Mouse (Mus musculus) spleen, postnatal 10 days (tissue): ENCODE measurements around the gene Abi3bp.

ENCODE experiments used
- DNase-seq, 2 experiments: peaks; one replicate each; pipeline ENCODE4 v3.0.0; 2021 to 2022; ENCODE audit warnings: low spot score in 2 of 2

The Abi3bp gene

DNA sequence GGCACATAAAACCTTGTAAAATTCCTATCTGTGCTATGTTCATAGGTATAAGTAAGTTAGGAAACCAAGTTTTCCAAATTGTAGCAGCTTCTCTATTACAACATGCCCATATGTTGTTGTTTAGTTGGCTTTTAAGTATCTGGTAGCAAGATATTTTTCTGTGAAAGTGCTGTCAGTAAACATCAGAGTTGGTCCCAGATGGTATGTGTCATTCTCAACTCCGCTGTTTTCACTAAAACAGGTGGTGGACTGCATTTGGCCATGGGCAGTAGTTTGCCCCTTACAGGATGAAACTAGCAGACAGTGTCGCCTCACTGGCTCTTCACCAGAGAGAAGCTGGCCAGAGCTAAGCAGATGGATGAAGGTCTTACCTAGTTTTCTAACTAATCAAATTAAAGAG, 26.3 kb downstream of the Abi3bp start:
- DNase-seq, result no peak

DNA sequence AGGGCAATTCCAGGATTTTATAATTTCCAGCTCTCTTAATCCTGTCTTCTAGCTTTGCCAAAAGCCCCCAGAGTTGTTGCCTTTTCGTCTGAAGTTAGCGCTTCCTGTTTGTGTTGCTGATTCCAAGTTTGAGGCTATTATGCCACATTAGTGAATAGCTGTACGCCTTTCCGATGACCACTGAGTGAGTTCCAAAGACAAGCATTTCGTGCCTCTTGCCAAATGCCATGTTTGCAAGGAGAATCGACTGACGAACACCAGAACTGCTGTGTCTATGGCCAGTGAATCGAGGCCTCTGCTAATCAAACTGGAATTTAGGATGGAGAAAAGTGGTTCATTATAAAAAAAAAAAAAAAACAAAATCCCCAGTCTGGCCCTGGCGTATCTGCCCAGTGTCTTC, 40.3 kb downstream of the Abi3bp start:
- no peak for DNase-seq

DNA sequence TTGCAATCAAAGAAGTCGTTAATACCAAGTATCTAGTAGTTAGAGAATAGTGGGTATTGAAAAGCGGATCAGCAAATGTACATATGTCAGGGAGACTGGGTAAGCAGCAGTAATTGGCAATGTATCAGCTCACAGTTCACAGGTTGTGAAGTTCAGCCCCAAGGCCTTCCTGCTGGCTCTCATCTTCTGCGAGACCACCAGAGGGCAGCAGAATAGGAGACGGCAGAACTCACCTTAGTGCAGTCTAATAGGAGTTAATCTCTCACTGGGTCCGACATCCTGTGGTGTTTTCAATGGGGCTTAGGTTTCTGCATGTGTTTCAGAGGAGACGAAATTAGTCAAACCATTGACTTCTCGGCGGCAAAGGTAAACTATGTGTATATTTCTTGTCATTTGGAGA, 46.7 kb downstream of the Abi3bp start:
- peak in 1 of 2 experiments; percentile 24 for DNase-seq

DNA sequence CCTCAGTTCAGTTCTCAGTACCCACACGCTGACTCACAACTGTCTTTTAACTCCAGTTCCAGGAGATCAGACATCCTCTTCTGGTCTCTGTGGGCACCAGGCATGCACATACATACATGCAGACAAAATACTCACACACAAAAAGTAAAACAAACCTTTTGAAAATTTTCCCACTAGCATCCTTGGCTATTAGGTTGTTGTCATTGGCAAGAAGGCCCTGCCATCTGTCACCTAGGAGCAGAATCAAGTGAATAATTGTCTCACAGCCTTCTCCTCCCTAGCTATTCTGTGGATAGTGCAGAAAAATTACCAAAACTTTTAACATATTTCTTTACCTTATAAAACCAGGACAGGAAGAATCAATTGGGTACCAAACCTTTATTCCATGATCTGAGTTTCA, 48.8 kb downstream of the Abi3bp start:
- no peak for DNase-seq

DNA sequence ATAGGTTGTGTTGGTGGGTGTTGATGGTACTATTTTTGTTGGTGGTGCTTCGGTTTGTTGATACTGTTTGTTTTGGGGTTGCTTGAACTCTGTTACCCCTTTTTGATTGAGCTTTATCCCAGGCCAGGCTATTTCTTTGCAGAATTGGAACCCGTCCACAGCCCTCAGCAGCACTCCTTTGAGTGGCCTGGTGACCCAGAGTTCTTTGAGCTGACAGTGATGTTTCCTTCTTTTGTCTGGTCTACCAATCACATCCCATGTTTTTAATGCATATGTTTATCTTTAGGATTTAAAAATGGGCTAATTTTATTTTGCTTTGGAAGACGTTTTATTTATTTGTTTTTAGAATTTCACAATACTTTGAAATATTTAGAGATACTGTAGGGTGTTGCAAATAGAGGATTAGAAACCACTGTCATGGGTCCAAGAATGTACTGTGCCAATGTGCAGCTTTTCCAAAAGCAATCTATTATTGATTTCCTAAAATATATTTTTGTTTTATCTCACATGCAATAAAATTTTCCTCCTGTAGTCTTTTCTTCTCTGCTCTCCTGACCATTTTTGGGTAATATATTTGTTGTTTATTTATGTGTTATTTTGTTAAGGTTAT, 50.5 kb downstream of the Abi3bp start:
- no peak for DNase-seq

DNA sequence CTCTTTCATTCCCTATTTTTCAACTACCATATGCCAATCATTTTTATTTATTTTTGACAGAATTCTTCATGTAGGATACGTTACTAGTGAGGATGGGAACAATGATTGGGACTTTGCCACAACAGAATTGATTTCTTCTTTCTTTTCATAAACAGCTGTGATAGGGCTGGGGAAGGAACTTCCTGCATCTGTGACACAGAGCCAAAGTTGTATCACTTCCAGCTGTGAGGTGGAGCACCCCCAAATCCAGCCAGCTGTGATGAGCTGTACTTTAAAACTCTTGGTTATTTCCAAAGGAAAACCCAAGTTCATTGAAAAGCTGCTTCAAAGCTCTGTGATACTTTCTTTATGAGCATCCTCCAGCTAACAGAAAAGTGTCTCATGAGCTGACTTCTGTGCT, 101.9 kb downstream of the Abi3bp start:
- DNase-seq, result no peak

DNA sequence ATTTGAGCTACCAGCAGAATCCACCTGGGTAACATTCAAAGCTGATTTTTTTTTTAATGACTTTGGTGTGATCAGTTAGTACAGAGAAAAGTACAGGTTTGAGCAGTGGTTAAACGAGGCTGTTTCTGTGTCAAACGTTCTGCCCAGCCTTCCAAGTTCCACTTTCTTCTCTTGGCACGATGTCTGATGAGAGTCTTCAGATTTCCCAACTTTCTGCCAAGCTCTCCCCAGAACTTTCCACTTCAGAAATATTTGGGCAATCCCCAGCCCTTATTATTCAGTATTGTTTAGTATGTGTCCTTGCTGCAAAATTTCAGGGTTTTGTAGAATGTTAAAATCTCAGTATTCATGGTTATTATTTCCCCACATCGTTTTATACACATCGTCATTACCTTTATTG, 115.9 kb downstream of the Abi3bp start:
- DNase-seq, result no peak

DNA sequence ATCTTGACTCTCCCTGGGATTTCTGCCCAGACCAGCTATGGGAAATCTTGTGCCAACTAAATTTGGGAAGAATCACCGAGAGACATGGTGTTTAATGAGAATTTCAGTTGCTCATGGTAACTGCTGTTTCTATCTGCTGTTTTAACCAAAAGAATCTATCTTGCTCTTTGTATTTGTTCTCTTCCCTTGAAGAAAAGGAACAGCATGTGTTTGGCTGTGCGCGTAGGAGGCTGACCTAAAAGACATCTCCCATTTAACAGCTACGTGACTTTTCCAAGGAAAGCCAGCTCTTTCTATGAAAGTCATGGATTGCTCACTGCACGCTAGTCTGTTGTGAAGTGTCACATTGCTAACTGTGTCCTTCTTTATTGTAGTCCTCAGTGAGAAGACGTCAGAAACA, 117.2 kb downstream of the Abi3bp start:
- no peak for DNase-seq

DNA sequence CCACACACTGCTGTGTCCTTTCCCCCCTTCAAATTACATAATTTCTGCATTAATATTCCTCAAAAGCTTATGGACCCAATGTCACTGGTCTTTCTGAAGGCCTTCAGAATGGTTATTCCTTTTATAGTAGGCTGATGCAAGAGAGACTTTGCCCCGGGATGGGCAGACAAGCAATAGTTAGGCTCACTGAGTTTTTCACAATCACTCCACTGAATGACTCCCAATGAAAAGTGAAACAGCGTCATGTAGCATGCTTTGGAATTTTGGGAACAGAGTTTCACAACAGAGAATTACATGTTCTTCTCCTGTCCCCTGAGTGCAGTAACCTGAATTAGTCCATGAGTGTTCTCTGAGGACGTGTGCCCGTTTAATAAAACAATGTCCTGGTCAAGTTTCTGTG, 120.7 kb downstream of the Abi3bp start:
- DNase-seq, result no peak

DNA sequence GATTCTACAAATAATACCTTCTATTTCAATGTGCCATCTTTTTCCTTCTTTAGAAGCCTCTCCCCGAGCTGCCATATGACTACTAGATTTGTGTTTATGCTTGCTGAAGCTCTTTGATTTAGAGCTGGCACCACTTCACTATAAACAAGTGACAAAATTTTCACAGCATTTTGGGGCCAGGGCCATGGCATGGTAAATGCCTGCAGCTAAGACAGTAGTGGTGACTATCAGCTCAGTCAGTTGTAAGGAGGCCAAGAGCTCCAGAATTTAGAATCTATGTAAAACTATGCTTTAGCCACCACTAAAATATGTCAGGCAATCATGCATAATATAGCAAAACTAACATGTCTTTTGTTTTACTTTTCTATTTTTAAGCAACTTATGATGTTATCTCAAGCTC, 124.7 kb downstream of the Abi3bp start:
- DNase-seq, result no peak

DNA sequence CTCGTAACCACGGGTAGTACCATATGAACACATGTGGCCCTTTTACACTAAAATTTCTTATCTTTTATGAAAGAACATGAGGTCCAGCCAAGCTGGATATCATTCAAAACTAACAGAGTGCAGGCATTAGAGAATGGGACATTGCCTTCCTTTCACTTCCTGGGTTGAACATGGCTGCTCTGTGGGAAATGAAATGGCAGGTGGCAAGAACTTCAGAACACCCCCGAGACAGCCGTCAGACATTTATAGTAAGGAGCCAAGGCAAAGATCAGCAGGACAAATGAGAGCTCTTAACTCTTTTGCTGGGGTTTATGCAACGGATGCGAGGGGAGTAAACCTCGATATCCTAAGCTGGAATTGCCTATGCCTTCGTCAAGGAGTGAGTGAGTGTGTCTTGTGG, 132.9 kb downstream of the Abi3bp start:
- no peak for DNase-seq

DNA sequence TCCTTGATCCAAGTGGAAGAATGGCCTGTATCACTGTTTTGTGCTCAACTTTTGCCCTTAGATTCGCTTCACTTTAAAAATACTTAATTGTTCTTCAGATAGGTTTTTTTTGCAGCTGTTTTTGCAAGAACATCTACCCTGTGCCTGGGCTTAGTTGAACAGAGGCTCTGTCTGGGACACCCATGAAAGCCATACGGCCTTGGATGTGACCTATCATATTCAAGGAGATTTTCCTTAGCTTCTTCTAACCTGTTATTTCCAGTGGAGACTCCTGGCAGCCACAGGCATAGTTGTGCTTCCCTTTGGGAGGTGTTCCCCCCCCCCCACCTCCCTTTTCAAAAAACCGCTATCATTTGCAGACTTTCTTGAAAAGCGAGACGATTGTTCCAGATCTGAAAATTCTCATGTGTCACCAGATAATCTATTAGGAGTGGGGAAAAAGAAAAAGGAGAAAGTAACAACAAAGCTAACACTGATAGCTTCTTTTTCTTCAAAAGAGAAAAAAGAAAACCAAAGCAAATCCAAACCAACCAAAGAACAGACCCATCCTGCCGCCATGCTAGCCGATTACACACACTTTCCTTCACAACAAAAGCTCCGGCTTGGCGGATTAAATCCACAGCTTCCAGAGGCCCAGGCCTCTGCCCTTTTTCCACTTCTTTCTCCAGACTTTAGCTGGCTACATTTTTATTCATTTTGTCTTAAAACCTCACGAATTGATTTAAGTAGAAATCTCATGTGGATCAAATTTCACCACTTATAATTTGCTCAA, 133.6 kb downstream of the Abi3bp start:
- no peak for DNase-seq

DNA sequence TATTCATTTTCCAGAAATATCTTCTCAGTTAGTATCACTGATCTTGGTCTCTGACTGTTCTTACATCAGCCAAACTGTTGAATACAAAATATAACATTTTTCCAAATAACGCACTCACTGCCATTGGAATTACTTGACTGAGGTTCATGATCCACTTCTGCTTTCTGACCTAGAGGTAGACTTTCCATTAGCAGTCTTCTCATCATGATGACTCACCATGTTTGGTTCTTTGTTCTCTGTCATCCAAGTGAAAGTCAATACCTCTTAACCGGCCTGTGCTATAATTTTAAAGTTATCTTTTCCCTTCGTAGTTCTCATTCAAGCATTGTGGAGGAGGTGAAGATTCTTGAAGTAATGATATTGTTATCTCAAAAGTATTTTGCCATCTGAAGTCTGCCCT, 160.9 kb downstream of the Abi3bp start:
- DNase-seq, result no peak

DNA sequence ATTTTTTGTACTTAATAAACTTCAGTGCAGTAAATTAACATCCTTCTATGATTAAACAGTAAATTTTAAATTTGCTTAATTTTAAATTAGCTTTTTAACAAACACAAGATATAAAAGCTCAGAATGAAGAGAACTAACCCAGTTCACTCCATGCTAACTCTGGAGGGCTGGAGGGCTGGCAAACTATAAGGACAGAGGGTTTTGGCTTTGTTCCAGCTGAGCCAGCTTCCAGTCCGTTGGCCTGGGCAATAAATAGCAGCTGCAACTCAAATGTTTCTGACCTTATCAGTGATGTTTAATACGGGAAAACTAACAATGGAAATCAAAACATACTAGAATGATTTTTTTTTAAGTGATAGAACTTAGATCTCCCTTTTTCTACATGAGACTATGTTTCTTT, 167.6 kb downstream of the Abi3bp start:
- no peak for DNase-seq

DNA sequence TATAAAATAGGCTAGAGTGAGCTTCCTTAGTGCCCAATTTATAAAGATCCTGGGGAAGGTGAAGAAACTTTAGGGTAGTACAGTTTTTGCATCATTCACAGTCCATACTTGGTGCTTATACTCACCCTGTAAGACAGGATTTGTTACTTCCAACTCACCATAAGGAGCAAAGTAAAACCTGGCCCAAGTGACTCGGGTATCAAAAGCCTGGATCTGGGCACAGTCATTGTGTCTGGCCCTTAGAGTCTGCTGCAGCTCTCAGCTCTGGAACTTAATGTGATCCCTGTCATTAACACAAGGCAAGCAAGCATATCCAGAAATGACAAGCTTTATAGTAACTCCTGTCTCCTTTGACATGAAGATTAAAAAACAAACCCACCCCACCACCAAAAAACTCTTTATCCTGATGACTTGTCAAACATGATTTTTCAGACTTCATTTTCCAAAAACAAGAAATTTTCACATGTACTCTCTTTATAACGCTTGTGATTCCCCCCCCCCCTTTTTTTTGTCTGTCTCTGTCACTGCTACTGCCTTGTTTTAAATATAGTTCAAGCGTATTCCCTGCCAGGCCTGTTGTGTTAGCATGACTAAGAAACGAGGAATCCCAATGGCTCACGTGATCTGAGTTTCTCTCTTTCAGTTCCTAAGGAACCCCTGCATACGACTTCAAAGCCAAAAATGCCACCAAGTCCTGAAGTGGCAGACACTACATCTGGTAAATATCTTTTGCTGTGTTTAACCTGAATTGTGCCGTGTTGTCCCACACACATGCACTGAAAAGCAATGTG, 168.9 kb downstream of the Abi3bp start:
- DNase-seq, result no peak

DNA sequence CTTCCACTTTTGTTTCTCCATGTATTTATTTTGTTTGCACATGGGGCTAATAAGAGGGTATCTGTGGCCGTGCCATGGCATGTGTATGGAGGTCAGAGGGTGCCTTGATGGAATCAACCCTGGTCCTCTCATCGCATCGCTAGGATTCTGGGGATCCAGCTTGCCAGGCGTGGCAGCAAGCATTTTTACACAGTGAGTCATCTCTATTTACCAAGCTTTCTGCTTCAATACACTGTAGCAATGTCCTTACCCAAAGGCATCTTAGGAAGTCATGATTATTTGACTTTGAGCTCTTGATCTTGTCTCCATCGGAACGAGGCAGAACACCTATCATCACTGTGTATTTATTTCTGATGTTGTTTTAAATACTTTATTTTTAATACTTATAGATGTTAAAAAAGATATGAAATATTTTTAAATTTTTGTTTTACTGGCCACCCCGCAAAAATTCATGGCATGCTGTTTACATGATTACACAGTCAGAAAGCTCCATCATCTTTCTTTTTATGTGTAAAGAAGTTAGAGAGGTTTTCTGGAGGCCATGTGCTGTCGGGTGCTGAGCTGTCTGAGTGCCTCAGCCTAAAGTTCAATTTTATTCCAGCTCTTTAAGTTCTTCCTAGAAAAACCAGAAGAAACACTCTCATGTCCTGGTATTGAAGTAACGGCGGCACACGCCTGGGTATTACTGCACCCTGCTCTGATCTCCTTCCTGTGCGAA, 177.7 kb downstream of the Abi3bp start:
- DNase-seq, result no peak

DNA sequence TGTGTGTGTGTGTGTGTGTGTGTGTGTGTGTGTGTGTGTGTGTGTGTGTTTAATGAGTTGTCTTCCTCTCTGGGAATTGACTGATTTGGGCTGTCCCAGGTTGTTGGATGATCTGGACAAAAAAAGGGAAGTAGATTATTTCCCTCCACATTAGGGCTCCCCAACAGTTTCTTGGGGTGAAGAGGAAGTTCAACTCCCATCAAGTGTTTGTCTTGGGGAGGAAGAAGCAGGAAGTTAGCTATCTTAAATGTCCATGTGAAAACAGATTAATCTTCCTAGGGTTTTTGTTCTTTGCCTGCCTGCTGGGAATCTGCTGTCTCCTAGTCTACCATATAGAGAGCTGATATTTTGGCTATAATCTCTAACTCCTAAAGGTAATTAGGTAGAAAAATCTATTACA, 181.2 kb downstream of the Abi3bp start:
- no peak for DNase-seq

DNA sequence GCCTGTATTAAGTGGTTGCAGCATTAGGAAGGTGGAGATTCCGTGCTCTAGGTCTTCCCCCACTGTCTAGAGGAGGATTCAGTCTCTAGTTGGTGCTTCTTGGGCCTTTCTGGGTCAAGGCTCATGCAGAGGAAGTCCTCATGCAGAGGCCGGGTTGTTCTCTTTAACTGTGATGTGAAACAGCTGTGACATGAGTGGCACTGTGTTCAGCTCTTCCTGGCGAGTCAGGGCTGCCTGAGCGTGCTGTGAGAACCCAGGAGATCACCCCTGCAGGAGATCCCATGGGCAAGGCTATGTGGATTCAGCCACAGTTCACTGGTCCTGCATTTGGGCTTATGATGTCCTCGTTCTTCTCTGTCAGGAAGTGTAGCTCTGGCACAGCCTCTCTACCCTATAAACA, 191.8 kb downstream of the Abi3bp start:
- DNase-seq, result no peak

DNA sequence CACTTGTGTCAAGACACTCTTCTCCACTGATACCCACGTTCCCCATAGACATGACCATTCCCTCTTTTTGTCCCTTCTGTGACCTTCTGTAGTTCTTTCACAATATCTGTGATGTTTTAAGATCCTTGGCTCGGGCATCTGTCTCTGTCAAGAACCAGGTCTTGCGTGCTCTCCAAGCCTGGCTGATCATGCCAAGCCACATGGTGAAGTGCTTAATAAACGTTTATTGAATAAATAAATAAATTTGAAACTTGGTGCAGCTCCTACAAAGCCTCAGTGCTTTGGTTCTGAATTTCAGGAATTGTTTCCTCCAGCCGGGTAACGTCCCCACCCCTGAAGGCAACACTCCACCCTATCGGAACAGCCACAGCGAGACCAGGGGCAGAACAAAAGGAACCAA, 193.3 kb downstream of the Abi3bp start:
- DNase-seq, result no peak

DNA sequence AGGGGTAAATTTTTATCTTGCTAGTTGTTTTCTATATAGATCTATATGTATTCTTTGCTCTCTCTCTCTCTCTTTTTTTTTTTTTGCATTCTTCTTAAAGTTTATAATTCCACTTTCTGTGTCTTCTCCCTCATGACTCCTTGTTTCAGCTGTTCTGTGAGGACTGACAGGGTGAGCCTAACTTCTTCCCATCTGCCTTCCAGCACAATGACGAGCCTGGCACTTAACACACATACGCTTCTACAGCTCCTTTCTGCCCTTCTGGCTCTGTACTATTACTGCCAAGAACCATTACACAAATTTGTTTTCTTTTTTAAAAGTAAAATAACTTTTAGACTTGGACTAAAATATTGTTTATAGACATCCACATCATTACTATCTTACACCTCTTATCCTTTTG, 195.7 kb downstream of the Abi3bp start:
- no peak for DNase-seq

DNA sequence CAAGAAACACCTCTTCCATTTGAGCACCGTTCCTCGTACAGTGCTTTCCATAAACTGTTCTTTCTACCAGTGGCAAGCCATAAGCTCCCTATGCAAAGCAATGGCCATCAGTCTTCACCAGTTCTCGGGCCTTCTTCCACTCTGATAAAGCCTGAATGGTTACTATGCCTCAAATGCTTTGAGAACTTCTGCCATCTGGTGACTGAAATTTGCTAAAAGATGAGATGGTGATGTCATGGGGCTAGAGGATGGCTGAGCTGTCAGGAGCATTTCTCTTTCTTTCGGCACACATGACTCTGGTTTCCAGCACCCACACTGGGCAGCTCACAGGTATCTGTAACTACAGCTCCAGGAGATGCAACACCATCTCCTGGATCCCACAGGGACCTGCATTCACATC, 199.5 kb downstream of the Abi3bp start:
- DNase-seq, result no peak

DNA sequence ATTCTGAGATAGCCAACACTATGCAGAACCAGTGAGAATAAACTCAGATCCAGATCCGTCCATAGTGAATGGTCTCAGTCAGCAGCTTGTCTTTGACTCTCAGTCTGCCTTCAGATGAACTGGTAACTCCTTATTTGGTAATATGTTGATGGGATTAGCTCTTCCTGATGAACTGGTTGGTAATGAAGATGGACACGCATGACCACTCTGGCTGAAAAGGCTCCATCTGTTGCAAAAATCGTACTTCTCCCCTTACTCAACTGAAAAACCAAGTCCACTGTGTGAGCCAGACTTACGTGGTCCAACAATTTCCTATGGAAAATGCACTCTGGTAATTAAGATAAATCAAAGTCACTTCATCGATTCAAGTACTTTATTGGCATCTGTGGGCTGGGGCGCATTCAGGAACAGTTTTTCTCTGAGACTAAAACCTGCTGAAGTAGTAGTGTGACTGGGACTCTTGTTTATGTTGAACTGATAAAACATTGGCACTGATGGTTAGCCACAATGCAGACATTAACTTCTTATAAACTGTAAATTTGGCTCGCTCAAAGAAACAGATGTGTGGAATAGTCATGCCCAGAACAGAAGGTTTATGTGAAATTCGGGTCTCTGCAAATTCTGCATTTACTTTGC, 203.4 kb downstream of the Abi3bp start:
- no peak for DNase-seq
